Comparison of ENCODE assay signal across 22 mouse cellular contexts in genomic region chr2:31451530-31451929, GRCm38 (mm10). TPM values are rescaled to one million over a fixed set of nuclear protein-coding genes. Genes with fewer than 3 reads are reported as not detected.
DNase-seq lines count a peak whose midpoint lies in the region; ATAC-seq and TF ChIP-seq lines count a peak whose summit lies in the region.
"Had no signal": no experiment of that assay in that cellular context is flagged by ENCODE, and none has a peak within 500 bp of the region (broad histone marks: within the 10 kb centered on the region; RNA-seq: fewer than 3 reads in every experiment).

No protein-coding gene starts in this region.

- H3K27ac ChIP-seq in embryonic facial prominence, embryonic 13.5 days: peak overlapping the region; percentile 2; the same call in 1 of the 2 replicates
- no peak overlapping the region; the same call in 1 of the 2 replicates for H3K27ac ChIP-seq in embryonic facial prominence, embryonic 10.5 days (replicated peaks)
- H3K27ac ChIP-seq in forebrain, postnatal 0 days (ENCODE audit: low read depth, low read length): no peak overlapping the region
- H3K27ac ChIP-seq: forebrain, embryonic 13.5 days; hindbrain, embryonic 13.5 days; kidney, postnatal 0 days; neural tube, embryonic 15.5 days had no signal

- no peak overlapping the region for H3K4me3 ChIP-seq in embryonic facial prominence, embryonic 13.5 days
- no peak overlapping the region for H3K4me3 ChIP-seq in embryonic facial prominence, embryonic 10.5 days
- no peak overlapping the region for H3K4me3 ChIP-seq in forebrain, postnatal 0 days (ENCODE audit: low read depth, low read length)
- H3K4me3 ChIP-seq: erythroblast, embryonic 14.5 days; forebrain, embryonic 13.5 days; hindbrain, embryonic 13.5 days; liver, embryonic 15.5 days; myocyte; neural tube, embryonic 15.5 days had no signal

- ATAC-seq in embryonic facial prominence, embryonic 13.5 days (ENCODE audit: insufficient number of reproducible peaks, insufficient read depth, low FRiP score, low TSS enrichment, low read depth): no peak
- ATAC-seq in megakaryocyte progenitor cell, adult 5-6 weeks (replicated peaks; ENCODE audit: poor library complexity): peak; percentile 53
- no peak for ATAC-seq in forebrain, postnatal 0 days
- ATAC-seq: forebrain, embryonic 13.5 days; intestine, postnatal 0 days had no signal

- TF ChIP-seq CTCF in forebrain, postnatal 0 days (IDR thresholded peaks at IDR 0.05; ENCODE audit: low read depth): no peak

- no peaks in the 10 kb centered on the region for H3K27me3 ChIP-seq in embryonic facial prominence, embryonic 13.5 days
- peaks cover 28% of the 10 kb centered on the region for H3K27me3 ChIP-seq in embryonic facial prominence, embryonic 10.5 days (replicated peaks; ENCODE audit: low read depth, poor library complexity, severe bottlenecking)
- H3K27me3 ChIP-seq in forebrain, postnatal 0 days (ENCODE audit: insufficient read depth, low read length): no peaks in the 10 kb centered on the region
- H3K27me3 ChIP-seq: liver, embryonic 15.5 days; neural tube, embryonic 15.5 days had no signal

- no peaks in the 10 kb centered on the region for H3K36me3 ChIP-seq in embryonic facial prominence, embryonic 13.5 days
- no peaks in the 10 kb centered on the region for H3K36me3 ChIP-seq in embryonic facial prominence, embryonic 10.5 days (replicated peaks)
- no peaks in the 10 kb centered on the region for H3K36me3 ChIP-seq in forebrain, postnatal 0 days (ENCODE audit: insufficient read depth)
- H3K36me3 ChIP-seq: hindbrain, embryonic 13.5 days; liver, embryonic 15.5 days; neural tube, embryonic 15.5 days had no signal

- 31% methylated on average over 1 of the region's 1 CpGs for WGBS in embryonic facial prominence, embryonic 13.5 days
- 27% methylated on average over 1 of the region's 1 CpGs for WGBS in embryonic facial prominence, embryonic 10.5 days
- 84% methylated on average over 1 of the region's 1 CpGs for WGBS in forebrain, postnatal 0 days

- H3K9me3 ChIP-seq in embryonic facial prominence, embryonic 13.5 days: no peaks in the 10 kb centered on the region
- H3K9me3 ChIP-seq in embryonic facial prominence, embryonic 10.5 days: no peaks in the 10 kb centered on the region
- H3K9me3 ChIP-seq in forebrain, postnatal 0 days (ENCODE audit: low read length): no peaks in the 10 kb centered on the region
- H3K9me3 ChIP-seq: forebrain, embryonic 13.5 days; hindbrain, embryonic 13.5 days; liver, embryonic 15.5 days; neural tube, embryonic 15.5 days had no signal

- no peak overlapping the region for H3K9ac ChIP-seq in embryonic facial prominence, embryonic 13.5 days
- no peak overlapping the region for H3K9ac ChIP-seq in forebrain, postnatal 0 days
- H3K9ac ChIP-seq: forebrain, embryonic 13.5 days; hindbrain, embryonic 13.5 days; liver, embryonic 15.5 days; neural tube, embryonic 15.5 days had no signal

- H3K4me2 ChIP-seq in embryonic facial prominence, embryonic 13.5 days: no peak overlapping the region
- H3K4me2 ChIP-seq in forebrain, postnatal 0 days (ENCODE audit: low read depth): no peak overlapping the region
- H3K4me2 ChIP-seq: forebrain, embryonic 13.5 days; hindbrain, embryonic 13.5 days; liver, embryonic 15.5 days; neural tube, embryonic 15.5 days had no signal

- no peak for DNase-seq in embryonic facial prominence, embryonic 10.5 days (ENCODE audit: low spot score)
- DNase-seq in MN1 (ENCODE audit: low spot score): peak; percentile 40
- DNase-seq in thymus, postnatal 36 days: peak; percentile 28 to 56
- no peak for DNase-seq in adrenal gland, adult 18-20 months (ENCODE audit: low spot score in 2 of 2)
- DNase-seq in forebrain, postnatal 0 days: no peak
- no peak for DNase-seq in cerebellum, adult 9-10 months
- DNase-seq: adrenal gland, postnatal 10 days; cerebellum, postnatal 10 days; gastrocnemius, postnatal 14 days; layer of hippocampus, postnatal 36 days; midbrain, embryonic 14.5 days; spleen, adult 18-20 months had no signal

- peaks cover 47% of the 10 kb centered on the region for H3K4me1 ChIP-seq in embryonic facial prominence, embryonic 13.5 days
- H3K4me1 ChIP-seq in embryonic facial prominence, embryonic 10.5 days: peaks cover 63% of the 10 kb centered on the region
- no peaks in the 10 kb centered on the region for H3K4me1 ChIP-seq in forebrain, postnatal 0 days (ENCODE audit: insufficient read depth)

RNA-seq across cellular contexts. Expression of gene Ass1, which starts 18.5 kb away (rescaled TPM):
- 14.1 and 15.3 TPM in 2 replicates for polyA plus RNA-seq in embryonic facial prominence, embryonic 13.5 days (2015; fragmentation: Nextera tagmentation; extraction: Ambion mirVana)
- 13.0 and 16.1 TPM in 2 replicates for polyA plus RNA-seq in embryonic facial prominence, embryonic 10.5 days (2016; fragmentation: Nextera tagmentation; extraction: Ambion mirVana)
- 78.4 and 100 TPM in 2 replicates for total RNA-seq in megakaryocyte progenitor cell, adult 5-6 weeks (2015)
- total RNA-seq in megakaryocyte progenitor cell, adult 5-6 weeks (2017): 118 and 127 TPM in 2 replicates
- total RNA-seq in adrenal gland, adult 18-20 months (2021): 10 to 100 TPM; 25.0 to 30.6 TPM
- 16.2 and 18.0 TPM in 2 replicates for total RNA-seq in forebrain, postnatal 0 days (2014; rRNA removed)
- polyA plus RNA-seq in forebrain, postnatal 0 days (2015; fragmentation: Nextera tagmentation; extraction: Ambion mirVana): 11.8 and 17.9 TPM in 2 replicates

Comparison
In these comparisons a context has a peak if more than half of its experiments do, and no peak if none do; other contexts are left out.
1. DNase-seq: peak in MN1 (single experiment) and thymus, postnatal 36 days (2 of 2); none in embryonic facial prominence, embryonic 10.5 days (single experiment), adrenal gland, adult 18-20 months (0 of 2), forebrain, postnatal 0 days (single experiment) and cerebellum, adult 9-10 months (single experiment).